Mouse (Mus musculus): ENCODE measurements around the gene Ispd. TPM values are rescaled to one million over a fixed set of nuclear protein-coding genes. Genes with fewer than 3 reads are reported as not detected.

Ispd gene
- polyA plus RNA-seq, 1 experiment from 2014 or later, result 11.6 TPM

DNA sequence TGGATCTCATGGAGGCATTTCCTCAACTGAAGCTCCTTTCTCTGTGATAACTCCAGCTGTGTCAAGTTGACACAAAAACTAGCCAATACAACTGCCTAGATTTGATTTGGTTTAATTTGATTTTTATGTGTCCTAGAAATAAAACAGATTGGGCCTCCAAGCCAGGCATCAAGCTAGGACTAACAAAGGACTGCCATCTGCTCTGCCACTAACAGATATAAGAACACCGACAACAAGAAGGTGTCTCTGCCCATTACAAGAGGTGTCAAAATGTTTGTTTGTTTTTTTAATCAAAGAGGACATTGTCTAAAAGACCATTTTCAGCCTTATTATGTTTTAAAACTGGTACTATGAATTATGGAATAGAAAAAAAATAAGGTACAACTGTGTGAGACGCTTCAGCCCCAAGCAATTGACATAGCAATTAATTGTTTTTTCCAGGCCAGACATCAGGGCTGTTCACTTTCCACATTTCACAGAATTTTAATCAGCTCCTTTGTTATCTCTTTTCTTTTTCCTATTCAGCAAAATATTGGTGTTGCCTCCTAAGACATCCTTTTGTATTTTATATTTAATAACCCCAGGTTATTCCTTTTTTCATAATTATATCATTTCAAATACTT lies 299.7 kb downstream of the Ispd start:
- Histone ChIP-seq H3K27me3 (ENCODE audit: control insufficient read depth, insufficient read depth, low read length) (no peaks in the 10 kb centered on the region), H3K36me3 (ENCODE audit: control insufficient read depth, insufficient read depth, low read length) (no peaks in the 10 kb centered on the region), H3K9me3 (replicated peaks; ENCODE audit: control insufficient read depth, low read length) (no peaks in the 10 kb centered on the region), H3K27ac (ENCODE audit: low read depth, low read length) (no peak overlapping the region), H3K4me3 (ENCODE audit: low read depth, low read length) (no peak overlapping the region), H3K9ac (ENCODE audit: low read depth, low read length) (no peak overlapping the region), H3K4me2 (no peak overlapping the region), H3K4me1 (ENCODE audit: control insufficient read depth, insufficient read depth, low read length) (no peaks in the 10 kb centered on the region)
- 78% methylated on average over 2 of the region's 2 CpGs for WGBS (ENCODE audit: insufficient replicate concordance)
- no peak for ATAC-seq (replicated peaks; ENCODE audit: insufficient number of reproducible peaks, low FRiP score, low TSS enrichment)

DNA sequence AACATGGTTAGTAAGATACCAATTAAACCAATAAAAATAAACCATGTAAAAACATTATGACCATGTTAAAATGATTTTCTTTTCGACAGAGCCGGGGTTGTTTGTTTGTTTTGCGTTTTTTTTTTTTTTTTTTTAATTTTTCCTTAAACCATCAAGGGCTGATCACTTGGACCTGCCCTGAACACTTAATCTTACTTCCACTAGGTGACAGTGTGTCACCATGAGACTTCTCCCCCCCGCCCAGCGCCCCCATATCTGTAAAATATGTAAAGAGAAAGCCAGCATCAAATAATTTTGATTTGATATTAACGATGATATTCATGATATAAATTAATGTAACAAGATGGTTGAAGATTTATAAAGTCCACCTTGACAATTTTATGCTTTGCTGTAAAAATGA lies 300.5 kb downstream of the Ispd start:
- WGBS (ENCODE audit: insufficient replicate concordance), result 69% methylated on average over 6 of the region's 6 CpGs
- no peak overlapping the region for H3K27ac ChIP-seq (ENCODE audit: low read depth, low read length)

DNA sequence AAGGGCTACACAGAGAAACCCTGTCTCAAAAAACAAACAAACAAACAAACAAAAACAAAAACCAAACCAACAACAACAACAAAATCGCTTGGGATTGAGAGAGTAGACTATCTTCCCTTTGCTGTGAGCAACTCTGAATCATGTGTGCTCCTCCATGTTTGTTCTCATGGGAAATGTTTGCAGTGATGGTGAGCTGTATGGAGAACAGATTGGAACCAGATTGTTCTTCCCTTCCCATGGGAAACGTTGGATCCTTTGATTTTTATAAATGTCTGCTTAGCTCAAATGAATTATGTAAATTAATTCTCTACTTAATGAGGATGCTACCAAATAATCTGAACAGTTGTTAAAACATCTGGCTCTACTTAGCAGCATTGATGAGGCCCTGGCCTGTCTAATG lies 312.8 kb downstream of the Ispd start:
- no peaks in the 10 kb centered on the region for H3K36me3 ChIP-seq (ENCODE audit: control insufficient read depth, insufficient read depth, low read length)
- H3K9me3 ChIP-seq (replicated peaks; ENCODE audit: control insufficient read depth, low read length), result no peaks in the 10 kb centered on the region
- H3K27me3 ChIP-seq (ENCODE audit: control insufficient read depth, insufficient read depth, low read length), result no peaks in the 10 kb centered on the region
- WGBS (ENCODE audit: insufficient replicate concordance), result 67% methylated on average over 2 of the region's 2 CpGs
- H3K4me2 ChIP-seq, result no peak overlapping the region
- H3K27ac ChIP-seq (ENCODE audit: low read depth, low read length), result no peak overlapping the region
- no peak overlapping the region for H3K9ac ChIP-seq (ENCODE audit: low read depth, low read length)
- no peaks in the 10 kb centered on the region for H3K4me1 ChIP-seq (ENCODE audit: control insufficient read depth, insufficient read depth, low read length)
- no peak for ATAC-seq (replicated peaks; ENCODE audit: insufficient number of reproducible peaks, low FRiP score, low TSS enrichment)
- no peak overlapping the region for H3K4me3 ChIP-seq (ENCODE audit: low read depth, low read length)

More for the DNA sequence above, 300.5 kb downstream of the Ispd start:
- H3K27me3 ChIP-seq (ENCODE audit: control insufficient read depth, insufficient read depth, low read length), result no peaks in the 10 kb centered on the region
- no peak overlapping the region for H3K9ac ChIP-seq (ENCODE audit: low read depth, low read length)
- H3K9me3 ChIP-seq (replicated peaks; ENCODE audit: control insufficient read depth, low read length), result no peaks in the 10 kb centered on the region
- no peak overlapping the region for H3K4me3 ChIP-seq (ENCODE audit: low read depth, low read length)
- no peak for ATAC-seq (replicated peaks; ENCODE audit: insufficient number of reproducible peaks, low FRiP score, low TSS enrichment)
- no peaks in the 10 kb centered on the region for H3K36me3 ChIP-seq (ENCODE audit: control insufficient read depth, insufficient read depth, low read length)
- no peaks in the 10 kb centered on the region for H3K4me1 ChIP-seq (ENCODE audit: control insufficient read depth, insufficient read depth, low read length)
- H3K4me2 ChIP-seq, result no peak overlapping the region

GRCm38 (mm10) chr12:36704380-36704779 lies 323.1 kb downstream of the Ispd start:
- 55% methylated on average over 1 of the region's 1 CpGs for WGBS (ENCODE audit: insufficient replicate concordance)
- no peak for ATAC-seq (replicated peaks; ENCODE audit: insufficient number of reproducible peaks, low FRiP score, low TSS enrichment)
- Histone ChIP-seq H3K9me3 (replicated peaks; ENCODE audit: control insufficient read depth, low read length) (no peaks in the 10 kb centered on the region), H3K4me3 (ENCODE audit: low read depth, low read length) (no peak overlapping the region), H3K36me3 (ENCODE audit: control insufficient read depth, insufficient read depth, low read length) (no peaks in the 10 kb centered on the region), H3K4me1 (ENCODE audit: control insufficient read depth, insufficient read depth, low read length) (no peaks in the 10 kb centered on the region), H3K4me2 (no peak overlapping the region), H3K27me3 (ENCODE audit: control insufficient read depth, insufficient read depth, low read length) (no peaks in the 10 kb centered on the region), H3K9ac (ENCODE audit: low read depth, low read length) (no peak overlapping the region), H3K27ac (ENCODE audit: low read depth, low read length) (no peak overlapping the region)

DNA sequence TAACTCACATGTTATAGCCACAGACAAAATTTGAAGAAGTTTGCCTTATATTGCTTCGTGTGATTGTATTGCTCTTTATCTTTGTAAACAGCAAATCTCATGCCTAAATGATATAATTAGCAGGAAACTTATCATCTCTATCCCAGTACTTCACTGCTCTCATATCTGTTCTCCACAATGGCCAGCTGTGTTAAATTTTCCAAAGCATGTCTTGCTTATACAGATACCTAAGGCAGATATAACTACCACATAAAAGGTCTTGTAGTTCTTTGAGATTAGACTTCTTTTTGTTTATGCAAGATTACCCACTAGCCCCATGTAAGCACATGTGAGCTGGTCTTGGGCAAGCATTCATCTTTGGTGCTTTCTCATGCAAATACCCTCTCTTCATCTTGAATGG lies 327.6 kb downstream of the Ispd start:
- Histone ChIP-seq H3K4me1 (ENCODE audit: control insufficient read depth, insufficient read depth, low read length) (no peaks in the 10 kb centered on the region), H3K36me3 (ENCODE audit: control insufficient read depth, insufficient read depth, low read length) (no peaks in the 10 kb centered on the region), H3K9me3 (replicated peaks; ENCODE audit: control insufficient read depth, low read length) (no peaks in the 10 kb centered on the region), H3K27me3 (ENCODE audit: control insufficient read depth, insufficient read depth, low read length) (no peaks in the 10 kb centered on the region), H3K4me2 (no peak overlapping the region), H3K27ac (ENCODE audit: low read depth, low read length) (no peak overlapping the region), H3K9ac (ENCODE audit: low read depth, low read length) (no peak overlapping the region), H3K4me3 (ENCODE audit: low read depth, low read length) (no peak overlapping the region)
- ATAC-seq (replicated peaks; ENCODE audit: insufficient number of reproducible peaks, low FRiP score, low TSS enrichment), result no peak
- 42% methylated on average over 1 of the region's 1 CpGs for WGBS (ENCODE audit: insufficient replicate concordance)

GRCm38 (mm10) chr12:36713866-36714662 lies 332.8 kb downstream of the Ispd start:
- no peak for ATAC-seq (replicated peaks; ENCODE audit: insufficient number of reproducible peaks, low FRiP score, low TSS enrichment)
- H3K4me2 ChIP-seq, result peak overlapping the region; percentile 54
- WGBS (ENCODE audit: insufficient replicate concordance), result 25% methylated on average over 17 of the region's 17 CpGs
- H3K4me1 ChIP-seq (ENCODE audit: control insufficient read depth, insufficient read depth, low read length), result no peaks in the 10 kb centered on the region
- H3K27me3 ChIP-seq (ENCODE audit: control insufficient read depth, insufficient read depth, low read length), result no peaks in the 10 kb centered on the region
- peak overlapping the region; percentile 16; the same call in 1 of the 2 replicates for H3K4me3 ChIP-seq (ENCODE audit: low read depth, low read length)
- H3K9me3 ChIP-seq (replicated peaks; ENCODE audit: control insufficient read depth, low read length), result no peaks in the 10 kb centered on the region
- no peaks in the 10 kb centered on the region for H3K36me3 ChIP-seq (ENCODE audit: control insufficient read depth, insufficient read depth, low read length)
- no peak overlapping the region for H3K9ac ChIP-seq (ENCODE audit: low read depth, low read length)
- H3K27ac ChIP-seq (ENCODE audit: low read depth, low read length), result no peak overlapping the region

DNA sequence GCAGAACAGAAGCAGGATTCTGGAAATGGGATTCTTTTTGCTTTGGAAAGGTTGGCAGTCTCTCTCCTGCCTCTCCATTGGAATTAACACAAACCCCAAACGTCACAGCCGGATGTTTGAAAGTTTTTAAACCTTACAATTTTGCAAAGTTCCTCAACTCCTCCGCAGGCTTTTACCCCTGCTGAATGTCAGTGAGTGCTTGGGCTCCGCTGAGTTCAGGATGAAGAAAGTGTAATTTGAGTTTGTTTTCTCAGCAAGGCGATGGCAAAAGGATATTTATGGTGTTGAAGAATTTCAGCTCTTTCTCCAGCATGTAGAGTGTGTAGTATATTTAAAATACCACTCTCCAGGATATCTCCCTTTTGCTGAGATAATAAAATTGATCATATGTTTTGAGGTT lies 336.3 kb downstream of the Ispd start:
- H3K4me3 ChIP-seq (ENCODE audit: low read depth, low read length), result no peak overlapping the region
- no peaks in the 10 kb centered on the region for H3K36me3 ChIP-seq (ENCODE audit: control insufficient read depth, insufficient read depth, low read length)
- H3K9ac ChIP-seq (ENCODE audit: low read depth, low read length), result no peak overlapping the region
- no peak overlapping the region for H3K4me2 ChIP-seq
- H3K27me3 ChIP-seq (ENCODE audit: control insufficient read depth, insufficient read depth, low read length), result no peaks in the 10 kb centered on the region
- no peaks in the 10 kb centered on the region for H3K4me1 ChIP-seq (ENCODE audit: control insufficient read depth, insufficient read depth, low read length)
- no peaks in the 10 kb centered on the region for H3K9me3 ChIP-seq (replicated peaks; ENCODE audit: control insufficient read depth, low read length)
- 49% methylated on average over 5 of the region's 5 CpGs for WGBS (ENCODE audit: insufficient replicate concordance)
- H3K27ac ChIP-seq (ENCODE audit: low read depth, low read length), result no peak overlapping the region
- ATAC-seq (replicated peaks; ENCODE audit: insufficient number of reproducible peaks, low FRiP score, low TSS enrichment), result no peak

- WGBS (ENCODE audit: insufficient replicate concordance), result 64% methylated on average over 2 of the region's 2 CpGs
- Histone ChIP-seq H3K27me3 (ENCODE audit: control insufficient read depth, insufficient read depth, low read length) (no peaks in the 10 kb centered on the region), H3K4me1 (ENCODE audit: control insufficient read depth, insufficient read depth, low read length) (no peaks in the 10 kb centered on the region), H3K36me3 (ENCODE audit: control insufficient read depth, insufficient read depth, low read length) (no peaks in the 10 kb centered on the region), H3K4me2 (no peak overlapping the region), H3K4me3 (ENCODE audit: low read depth, low read length) (no peak overlapping the region), H3K27ac (ENCODE audit: low read depth, low read length) (no peak overlapping the region), H3K9ac (ENCODE audit: low read depth, low read length) (no peak overlapping the region), H3K9me3 (replicated peaks; ENCODE audit: control insufficient read depth, low read length) (no peaks in the 10 kb centered on the region)
- ATAC-seq (replicated peaks; ENCODE audit: insufficient number of reproducible peaks, low FRiP score, low TSS enrichment), result no peak
These were observed 337.2 kb downstream of the Ispd start for GRCm38 (mm10) chr12:36718417-36718816.

- H3K4me3 ChIP-seq (ENCODE audit: low read depth, low read length), result no peak overlapping the region
- WGBS (ENCODE audit: insufficient replicate concordance), result 71% methylated on average over 3 of the region's 3 CpGs
- ATAC-seq (replicated peaks; ENCODE audit: insufficient number of reproducible peaks, low FRiP score, low TSS enrichment), result no peak
These were observed 337.8 kb downstream of the Ispd start for GRCm38 (mm10) chr12:36719074-36719473.

More at GRCm38 (mm10) chr12:36719074-36719473, 337.8 kb downstream of the Ispd start:
- Histone ChIP-seq H3K4me1 (ENCODE audit: control insufficient read depth, insufficient read depth, low read length) (no peaks in the 10 kb centered on the region), H3K4me2 (no peak overlapping the region), H3K27me3 (ENCODE audit: control insufficient read depth, insufficient read depth, low read length) (no peaks in the 10 kb centered on the region), H3K36me3 (ENCODE audit: control insufficient read depth, insufficient read depth, low read length) (no peaks in the 10 kb centered on the region), H3K27ac (ENCODE audit: low read depth, low read length) (no peak overlapping the region), H3K9me3 (replicated peaks; ENCODE audit: control insufficient read depth, low read length) (no peaks in the 10 kb centered on the region), H3K9ac (ENCODE audit: low read depth, low read length) (no peak overlapping the region)
